Mouse (Mus musculus) MEL (cell line): ENCODE data around the gene Ddb2. TPM values are rescaled to one million over a fixed set of nuclear protein-coding genes. Genes with fewer than 3 reads are reported as not detected.
"Not testable (repeated sequence)": the region's sequence is repeated elsewhere in the genome, so short reads cannot be mapped to it uniquely, and the experiment has no call there.

Source experiments
- DNase-seq: peaks from one replicate; pipeline ENCODE4 v3.0.0; 2011; ENCODE audit warnings: low read depth, low spot score
- H3K27ac ChIP-seq: 2 replicates; pipeline ENCODE4 v1.5.1; 2012; ENCODE audit warnings: low read depth, mild to moderate bottlenecking, control low read depth, low read length, moderate library complexity; ENCODE audit not compliant: control insufficient read depth
- H3K27me3 ChIP-seq, 2 experiments: fragments of 150-350 bp in 1 of 2; sonication (generic) in 1 of 2; 2 replicates each; pipeline ENCODE4 v1.6.1; 2012; ENCODE audit warnings: low read length in 2 of 2, mild to moderate bottlenecking in 2 of 2, improper control_type of control experiment in 1 of 2, moderate library complexity in 1 of 2; ENCODE audit not compliant: insufficient read depth in 2 of 2, control insufficient read depth in 1 of 2
- H3K36me3 ChIP-seq, 2 experiments: 2 replicates each; pipeline ENCODE4 v1.6.1; 2012 to 2014; ENCODE audit warnings: low read length in 2 of 2, improper control_type of control experiment in 1 of 2, inconsistent platforms in 1 of 2, mild to moderate bottlenecking in 1 of 2; ENCODE audit not compliant: insufficient read depth in 2 of 2, control insufficient read depth in 1 of 2
- H3K4me1 ChIP-seq, 2 experiments: fragments of 150-350 bp in 1 of 2; sonication (generic) in 1 of 2; 2 replicates each; pipeline ENCODE4 v1.6.1; 2012; ENCODE audit warnings: low read length in 2 of 2, improper control_type of control experiment in 1 of 2, mild to moderate bottlenecking in 1 of 2; ENCODE audit not compliant: insufficient read depth in 2 of 2, control insufficient read depth in 1 of 2
- H3K4me3 ChIP-seq, 2 experiments: fragments of 150-350 bp in 1 of 2; sonication (generic) in 1 of 2; 2 replicates each; pipeline ENCODE4 v1.5.1; 2012; ENCODE audit warnings: low read depth in 2 of 2, low read length in 2 of 2, mild to moderate bottlenecking in 2 of 2, moderate library complexity in 2 of 2, control low read depth in 1 of 2, improper control_type of control experiment in 1 of 2; ENCODE audit not compliant: control insufficient read depth in 1 of 2, insufficient read depth in 1 of 2
- H3K79me2 ChIP-seq: 2 replicates; pipeline ENCODE4 v1.6.1; 2012; ENCODE audit warnings: mild to moderate bottlenecking, low read length, moderate library complexity; ENCODE audit not compliant: control insufficient read depth, poor library complexity, insufficient read depth
- H3K9ac ChIP-seq: 2 replicates; pipeline ENCODE4 v1.6.1; 2012; ENCODE audit warnings: low read depth, mild to moderate bottlenecking, control low read depth, low read length, moderate library complexity; ENCODE audit not compliant: control insufficient read depth, poor library complexity, severe bottlenecking
- H3K9me3 ChIP-seq: fragments of 150-350 bp; sonication (generic); replicated peaks from 2 replicates; pipeline ENCODE4 v1.6.1; 2012; ENCODE audit warnings: mild to moderate bottlenecking, low read length, improper control_type of control experiment, moderate library complexity; ENCODE audit not compliant: insufficient read depth
- BHLHE40 ChIP-seq: IDR thresholded peaks from 2 replicates; pipeline ENCODE4 v1.6.1; 2012; ENCODE audit warnings: low read depth, mild to moderate bottlenecking, inconsistent platforms, low read length, improper control_type of control experiment, borderline replicate concordance
- CHD2 ChIP-seq: IDR thresholded peaks from 2 replicates; pipeline ENCODE4 v1.6.1; 2011; ENCODE audit warnings: low read length, improper control_type of control experiment
- CTCF ChIP-seq, 3 experiments: IDR thresholded peaks in 2 of 3; conservative IDR thresholded peaks in 1 of 3; 2 replicates each; pipeline ENCODE4 v1.5.1; 2011 to 2012; ENCODE audit warnings: low read length in 3 of 3, low read depth in 2 of 3, mild to moderate bottlenecking in 2 of 3, improper control_type of control experiment in 1 of 3, inconsistent platforms in 1 of 3, mixed read lengths in 1 of 3, moderate library complexity in 1 of 3; ENCODE audit not compliant: control insufficient read depth in 1 of 3, insufficient read depth in 1 of 3, poor library complexity in 1 of 3, severe bottlenecking in 1 of 3
- ETS1 ChIP-seq: IDR thresholded peaks from 2 replicates; pipeline ENCODE4 v1.6.1; 2012; ENCODE audit warnings: low read depth, mild to moderate bottlenecking, inconsistent platforms, low read length, improper control_type of control experiment, moderate library complexity
- GATA1 ChIP-seq: IDR thresholded peaks from 2 replicates; pipeline ENCODE4 v1.6.1; 2011; ENCODE audit warnings: low read depth, low read length, improper control_type of control experiment
- HCFC1 ChIP-seq: IDR thresholded peaks from 2 replicates; pipeline ENCODE4 v1.6.1; 2012; ENCODE audit warnings: low read depth, mild to moderate bottlenecking, inconsistent platforms, low read length, improper control_type of control experiment, moderate library complexity
- JUND ChIP-seq: IDR thresholded peaks from 2 replicates; pipeline ENCODE4 v1.6.1; 2011; ENCODE audit warnings: low read depth, mild to moderate bottlenecking, improper control_type of control experiment, low read length
- MAFK ChIP-seq: IDR thresholded peaks from 2 replicates; pipeline ENCODE4 v1.6.1; 2011; ENCODE audit warnings: low read depth, mild to moderate bottlenecking, low read length, improper control_type of control experiment, borderline replicate concordance
- MAX ChIP-seq: IDR thresholded peaks from 2 replicates; pipeline ENCODE4 v1.6.1; 2011; ENCODE audit warnings: low read length, improper control_type of control experiment
- MXI1 ChIP-seq: IDR thresholded peaks from 2 replicates; pipeline ENCODE4 v1.6.1; 2011; ENCODE audit warnings: mild to moderate bottlenecking, low read depth, low read length, improper control_type of control experiment
- MYB ChIP-seq: IDR thresholded peaks from 2 replicates; pipeline ENCODE4 v1.6.1; 2011; ENCODE audit warnings: mild to moderate bottlenecking, low read depth, low read length, improper control_type of control experiment
- NRF1 ChIP-seq: IDR thresholded peaks from 2 replicates; pipeline ENCODE4 v1.6.1; 2014; ENCODE audit warnings: low read depth, mild to moderate bottlenecking, inconsistent platforms, low read length, improper control_type of control experiment, moderate library complexity; ENCODE audit not compliant: poor library complexity, insufficient read depth, severe bottlenecking
- POLR2AphosphoS2 ChIP-seq: IDR thresholded peaks from 2 replicates; pipeline ENCODE4 v1.6.1; 2011; ENCODE audit warnings: low read length, improper control_type of control experiment
- RAD21 ChIP-seq: IDR thresholded peaks from 2 replicates; pipeline ENCODE4 v1.6.1; 2011; ENCODE audit warnings: mild to moderate bottlenecking, low read depth, low read length, improper control_type of control experiment
- RCOR1 ChIP-seq: IDR thresholded peaks from 2 replicates; pipeline ENCODE4 v1.6.1; 2012; ENCODE audit warnings: low read depth, mild to moderate bottlenecking, inconsistent platforms, low read length, improper control_type of control experiment
- SIN3A ChIP-seq: IDR thresholded peaks from 2 replicates; pipeline ENCODE4 v1.6.1; 2012; ENCODE audit warnings: low read length, improper control_type of control experiment, inconsistent platforms
- SMC3 ChIP-seq: IDR thresholded peaks from 2 replicates; pipeline ENCODE4 v1.6.1; 2011; ENCODE audit warnings: low read depth, low read length, improper control_type of control experiment
- TCF12 ChIP-seq: IDR thresholded peaks from 2 replicates; pipeline ENCODE4 v1.6.1; 2014; ENCODE audit warnings: low read depth, mild to moderate bottlenecking, inconsistent platforms, low read length, improper control_type of control experiment, moderate library complexity
- ZKSCAN1 ChIP-seq: IDR thresholded peaks from 2 replicates; pipeline ENCODE4 v1.6.1; 2012; ENCODE audit warnings: low read depth, mild to moderate bottlenecking, inconsistent platforms, low read length, improper control_type of control experiment, moderate library complexity
- ZMIZ1 ChIP-seq: IDR thresholded peaks from 2 replicates; pipeline ENCODE4 v1.6.1; 2012; ENCODE audit warnings: low read depth, mild to moderate bottlenecking, inconsistent platforms, low read length, improper control_type of control experiment, moderate library complexity
- ZNF384 ChIP-seq: IDR thresholded peaks from 2 replicates; pipeline ENCODE4 v1.6.1; 2012; ENCODE audit warnings: low read depth, mild to moderate bottlenecking, inconsistent platforms, low read length, improper control_type of control experiment
- polyA plus RNA-seq, 2 experiments: library from polyadenylated mRNA; stranded (reverse) in 1 of 2; unstranded in 1 of 2; fragments of >175 nt in 1 of 2; fragments of >200 nt in 1 of 2; gene quantifications; 2 replicates each; pipeline versions ENCODE4 v1.2.1 to v1.2.4; 2012; ENCODE audit warnings: low replicate concordance in 2 of 2, low read depth in 1 of 2; ENCODE audit not compliant: insufficient read length in 2 of 2, insufficient read depth in 1 of 2, missing spikeins in 1 of 2
- total RNA-seq: library from RNA; depleted of rRNA; stranded (reverse); fragments of 300-350 nt; gene quantifications from 2 replicates; pipeline ENCODE4 v1.2.3, GENCODE M21; 2012

Gene Ddb2
- total and polyA plus RNA-seq, 3 experiments: 8.4 to 12.6 TPM; not detected in 1

DNA sequence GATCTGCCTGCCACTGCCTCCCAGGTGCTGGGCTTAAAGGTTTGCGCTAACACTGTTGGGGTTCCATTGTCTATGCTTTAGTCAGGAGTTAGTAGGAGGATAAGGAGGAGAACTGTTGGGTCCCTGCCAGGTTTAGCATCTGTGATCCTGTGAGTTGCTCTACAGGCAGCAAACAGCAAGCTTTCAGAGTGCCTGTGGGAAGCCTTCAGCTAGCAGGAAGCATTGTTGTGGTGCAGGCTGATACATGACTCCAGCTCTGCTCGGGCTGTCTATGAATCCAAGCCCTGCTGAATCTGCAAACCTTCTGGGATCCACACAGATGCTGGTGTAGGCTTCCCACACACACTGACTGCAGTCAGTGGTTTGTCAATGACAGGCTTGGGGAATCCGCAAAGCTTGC, 6.6 kb upstream of the Ddb2 start:
- TF ChIP-seq ZNF384 (no peak), TCF12 (peak; percentile 22; the same call in 1 of the 2 replicates), CHD2 (no peak), ETS1 (peak; percentile 28; the same call in 1 of the 2 replicates)
- Histone ChIP-seq H3K27me3 (no peaks in the 10 kb centered on the region), H3K9ac (no peak overlapping the region), H3K36me3 (peaks cover 0 to 16% of the 10 kb centered on the region in 2 experiments; a peak in 2 of 4 replicates), H3K9me3 (no peaks in the 10 kb centered on the region), H3K4me1 (peaks cover 13% of the 10 kb centered on the region in 2 experiments), H3K79me2 (no peaks in the 10 kb centered on the region), H3K27ac (no peak overlapping the region), H3K4me3 (no peak overlapping the region)
- DNase-seq: peak; percentile 63

DNA sequence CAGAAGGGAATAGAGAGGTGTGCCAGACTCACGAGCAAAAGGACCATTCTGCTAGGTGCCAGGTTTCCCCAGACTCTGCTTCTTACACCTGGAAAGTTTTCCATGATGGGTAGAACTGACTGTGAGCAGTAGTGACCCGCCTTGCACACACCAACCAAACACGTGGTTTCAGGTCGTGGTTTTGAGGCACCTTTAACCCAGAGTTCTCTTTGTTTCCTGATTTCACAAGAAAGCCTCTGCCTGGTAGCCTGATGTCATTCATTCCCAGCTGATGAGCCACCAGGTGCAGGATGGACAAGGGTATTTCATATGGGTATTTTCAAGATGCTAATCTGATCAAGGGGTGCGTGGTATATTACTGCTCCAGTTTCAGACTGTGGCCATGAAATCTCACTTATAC, 5.8 kb upstream of the Ddb2 start:
- Histone ChIP-seq H3K36me3 (peaks cover 0 to 19% of the 10 kb centered on the region in 2 experiments; a peak in 2 of 4 replicates), H3K9me3 (no peaks in the 10 kb centered on the region), H3K27ac (no peak overlapping the region), H3K9ac (no peak overlapping the region), H3K4me3 (no peak overlapping the region), H3K4me1 (peaks cover 13% of the 10 kb centered on the region in 2 experiments), H3K27me3 (no peaks in the 10 kb centered on the region), H3K79me2 (no peaks in the 10 kb centered on the region)
- TF ChIP-seq MAFK: no peak
- TF ChIP-seq POLR2AphosphoS2: no peak
- TF ChIP-seq ZMIZ1: no peak
- no peak for TF ChIP-seq NRF1
- no peak for TF ChIP-seq MYB
- TF ChIP-seq RAD21: no peak
- TF ChIP-seq ZKSCAN1: no peak
- no peak; the same call in 1 of the 2 replicates for TF ChIP-seq MXI1
- 0 out of 2 replicates have a peak, but pooled peaks have one; percentile 36 for TF ChIP-seq ETS1
- TF ChIP-seq HCFC1: no peak
- peak; percentile 44; the same call in 1 of the 2 replicates for TF ChIP-seq MAX
- no peak for DNase-seq

DNA sequence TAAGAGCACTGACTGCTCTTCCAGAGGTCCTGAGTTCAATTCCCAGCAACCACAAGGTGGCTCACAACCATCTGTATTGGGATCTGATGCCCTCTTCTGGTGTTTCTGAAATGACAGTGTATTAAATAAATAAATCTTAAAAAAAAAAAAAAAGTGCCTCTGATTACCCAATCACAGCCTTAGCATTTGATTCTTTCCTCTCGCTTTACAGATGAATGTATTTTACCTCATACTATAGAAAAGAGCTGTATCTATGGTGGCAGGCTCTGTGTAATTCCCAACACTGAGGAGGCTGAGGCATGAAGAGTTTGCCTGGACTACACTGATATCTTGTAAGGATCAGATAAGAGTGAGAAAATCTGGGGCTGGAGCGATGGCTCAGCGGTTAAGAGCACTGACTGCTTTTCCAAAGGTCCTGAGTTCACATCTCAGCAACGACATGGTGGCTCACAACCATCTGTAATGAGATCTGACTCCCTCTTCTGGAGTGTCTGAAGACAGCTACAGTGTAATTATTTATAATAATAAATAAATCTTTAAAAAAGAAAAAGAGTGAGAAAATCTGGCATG, 814 bp upstream of the Ddb2 start:
- H3K27me3 ChIP-seq, H3K36me3 ChIP-seq, H3K79me2 ChIP-seq, H3K4me1 ChIP-seq, H3K9ac ChIP-seq, H3K9me3 ChIP-seq: not testable (repeated sequence)
- Histone ChIP-seq H3K4me3 (peak overlapping the region; percentile 79 to 86), H3K27ac (peak overlapping the region; percentile 93; the same call in 1 of the 2 replicates)
- TF ChIP-seq RAD21: peak; percentile 5; the same call in 1 of the 2 replicates
- TF ChIP-seq CTCF (IDR thresholded peaks at IDR 0.05 in 2 of 3, conservative IDR thresholded peaks at IDR 0.05 in 1 of 3; ENCODE audit: control insufficient read depth in 1 of 3, insufficient read depth in 1 of 3, low read depth in 2 of 3, low read length in 3 of 3, poor library complexity in 1 of 3, severe bottlenecking in 1 of 3): peak in 1 of 3 experiments; percentile 58; a peak in 2 of 6 replicates
- TF ChIP-seq GATA1: 0 out of 2 replicates have a peak, but pooled peaks have one; percentile 29
- TF ChIP-seq BHLHE40: 0 out of 2 replicates have a peak, but pooled peaks have one; percentile 24
- TF ChIP-seq SMC3: peak; percentile 39; the same call in 1 of the 2 replicates
- peak; percentile 92 for TF ChIP-seq RCOR1
- peak; percentile 87 for TF ChIP-seq ZNF384
- peak; percentile 50 for TF ChIP-seq MXI1
- peak; percentile 41; the same call in 1 of the 2 replicates for TF ChIP-seq SIN3A
- TF ChIP-seq JUND: 0 out of 2 replicates have a peak, but pooled peaks have one; percentile 9
- DNase-seq: peak; percentile 53
